Mouse (Mus musculus): ENCODE data around the gene Mfap3l. TPM values are rescaled to one million over a fixed set of nuclear protein-coding genes. Genes with fewer than 3 reads are reported as not detected.

Gene Mfap3l
- polyA plus RNA-seq, 1 experiment from 2014 or later, result 3.3 TPM

Other genes with a start within 250 kb of the Mfap3l start
- gene Gm10283, start 129.6 kb upstream of the Mfap3l start, polyA plus RNA-seq (2015; fragmentation: Nextera tagmentation; extraction: Ambion mirVana), result not detected in 2 replicates
- 1.0 and 1.1 TPM in 2 replicates for gene Aadat, start 126.9 kb upstream of the Mfap3l start, polyA plus RNA-seq (2015; fragmentation: Nextera tagmentation; extraction: Ambion mirVana)